Mouse (Mus musculus) liver, embryonic 11.5 days (tissue): ENCODE data around the gene Celf2. TPM values are rescaled to one million over a fixed set of nuclear protein-coding genes. Genes with fewer than 3 reads are reported as not detected.

Experiments used
- ATAC-seq: fragments of 200-750 bp; cut with Nextera tagmentation; replicated peaks from 2 replicates; pipeline ENCODE4 v1.8.0; 2017; ENCODE audit warnings: moderate number of reproducible peaks, mild to moderate bottlenecking, moderate TSS enrichment, moderate library complexity; ENCODE audit not compliant: low FRiP score
- DNase-seq: peaks from one replicate; pipeline ENCODE4 v3.0.0-alpha.2; 2017; ENCODE audit warnings: low spot score
- H3K27ac ChIP-seq: fragments of 300-500 bp; sonication (generic); 2 replicates; pipeline ENCODE4 v1.5.1; 2014; ENCODE audit warnings: mild to moderate bottlenecking, low read depth, low read length, control low read depth
- H3K27me3 ChIP-seq: fragments of 300-500 bp; sonication (generic); replicated peaks from 2 replicates; pipeline ENCODE4 v1.6.1; 2014; ENCODE audit warnings: low read length, mixed read lengths; ENCODE audit not compliant: control insufficient read depth, insufficient read depth
- H3K36me3 ChIP-seq: fragments of 300-500 bp; sonication (generic); 2 replicates; pipeline ENCODE4 v1.6.1; 2014; ENCODE audit warnings: mild to moderate bottlenecking, low read length, moderate library complexity, mixed read lengths; ENCODE audit not compliant: control insufficient read depth, insufficient read depth
- H3K4me1 ChIP-seq: fragments of 300-500 bp; sonication (generic); replicated peaks from 2 replicates; pipeline ENCODE4 v1.6.1; 2014; ENCODE audit warnings: low read length, mixed read lengths; ENCODE audit not compliant: control insufficient read depth, insufficient read depth
- H3K4me2 ChIP-seq: fragments of 300-500 bp; sonication (generic); 2 replicates; pipeline ENCODE4 v1.6.1; 2014; ENCODE audit warnings: mild to moderate bottlenecking, control low read depth, moderate library complexity
- H3K4me3 ChIP-seq: fragments of 300-500 bp; sonication (generic); 2 replicates; pipeline ENCODE4 v1.5.1; 2014; ENCODE audit warnings: low read depth, low read length, control low read depth
- H3K9ac ChIP-seq: fragments of 300-500 bp; sonication (generic); 2 replicates; pipeline ENCODE4 v1.6.1; 2014; ENCODE audit warnings: low read depth, low read length, control low read depth
- H3K9me3 ChIP-seq: fragments of 300-500 bp; sonication (generic); 2 replicates; pipeline ENCODE4 v1.6.1; 2016; ENCODE audit warnings: low read length, inconsistent platforms, mixed read lengths; ENCODE audit not compliant: control insufficient read depth
- WGBS: fragments of 180-500 bp; shearing (Covaris S2); extraction: QIAGEN DNeasy Blood & Tissue Kit; methylation state at CpG from one replicate; pipeline ENCODE4 v1.1.7; 2014; 5-methylcytosine and 5-hydroxymethylcytosine counted together
- polyA plus RNA-seq: library from polyadenylated mRNA; unstranded; fragments of >200 nt; fragmentation: Nextera tagmentation; extraction: Ambion mirVana; gene quantifications from 2 replicates; pipeline ENCODE4 v1.2.1, GENCODE M21; 2014

Gene Celf2
- polyA plus RNA-seq, 1 experiment from 2014 or later, result 21.1 TPM

GRCm38 (mm10) chr2:7242139-7242538 lies 267.2 kb downstream of the Celf2 start:
- Histone ChIP-seq H3K27me3 (no peaks in the 10 kb centered on the region), H3K4me1 (no peaks in the 10 kb centered on the region), H3K27ac (no peak overlapping the region), H3K9me3 (no peaks in the 10 kb centered on the region), H3K9ac (no peak overlapping the region), H3K4me3 (no peak overlapping the region), H3K36me3 (no peaks in the 10 kb centered on the region), H3K4me2 (no peak overlapping the region)
- ATAC-seq (no peak), DNase-seq (no peak)
- WGBS, result 48% methylated on average over 1 of the region's 1 CpGs

GRCm38 (mm10) chr2:7241523-7241941 lies 267.8 kb downstream of the Celf2 start:
- no peak for DNase-seq

GRCm38 (mm10) chr2:7237283-7237682 lies 272.1 kb downstream of the Celf2 start:
- no peak overlapping the region for H3K9ac ChIP-seq
- WGBS, result 60% methylated on average over 4 of the region's 4 CpGs
- H3K27ac ChIP-seq, result no peak overlapping the region
- H3K36me3 ChIP-seq, result no peaks in the 10 kb centered on the region
- no peak overlapping the region for H3K4me2 ChIP-seq
- ATAC-seq (no peak), DNase-seq (no peak)
- no peaks in the 10 kb centered on the region for H3K27me3 ChIP-seq
- H3K4me3 ChIP-seq, result no peak overlapping the region
- H3K9me3 ChIP-seq, result no peaks in the 10 kb centered on the region
- no peaks in the 10 kb centered on the region for H3K4me1 ChIP-seq

More at GRCm38 (mm10) chr2:7241523-7241941, 267.8 kb downstream of the Celf2 start:
- WGBS, result 87% methylated on average over 4 of the region's 4 CpGs
- Histone ChIP-seq H3K4me2 (no peak overlapping the region), H3K9me3 (no peaks in the 10 kb centered on the region), H3K27me3 (no peaks in the 10 kb centered on the region), H3K4me1 (no peaks in the 10 kb centered on the region), H3K36me3 (no peaks in the 10 kb centered on the region), H3K27ac (no peak overlapping the region), H3K9ac (no peak overlapping the region), H3K4me3 (no peak overlapping the region)
- ATAC-seq, result no peak

GRCm38 (mm10) chr2:7236452-7236851 lies 272.9 kb downstream of the Celf2 start:
- 89% methylated on average over 3 of the region's 3 CpGs for WGBS

GRCm38 (mm10) chr2:7235059-7235741 lies 274.2 kb downstream of the Celf2 start:
- Histone ChIP-seq H3K27me3 (no peaks in the 10 kb centered on the region), H3K4me3 (no peak overlapping the region), H3K9me3 (no peaks in the 10 kb centered on the region), H3K4me1 (no peaks in the 10 kb centered on the region), H3K36me3 (no peaks in the 10 kb centered on the region), H3K27ac (no peak overlapping the region), H3K4me2 (no peak overlapping the region), H3K9ac (no peak overlapping the region)
- DNase-seq, result no peak
- no peak for ATAC-seq
- 84% methylated on average over 4 of the region's 4 CpGs for WGBS

More at GRCm38 (mm10) chr2:7236452-7236851, 272.9 kb downstream of the Celf2 start:
- Histone ChIP-seq H3K27ac (no peak overlapping the region), H3K36me3 (no peaks in the 10 kb centered on the region), H3K9me3 (no peaks in the 10 kb centered on the region), H3K27me3 (no peaks in the 10 kb centered on the region), H3K4me1 (no peaks in the 10 kb centered on the region), H3K4me2 (no peak overlapping the region), H3K4me3 (no peak overlapping the region), H3K9ac (no peak overlapping the region)
- ATAC-seq (no peak), DNase-seq (no peak)

GRCm38 (mm10) chr2:7234587-7234986 lies 274.8 kb downstream of the Celf2 start:
- WGBS, result 88% methylated on average over 7 of the region's 7 CpGs
- Histone ChIP-seq H3K36me3 (no peaks in the 10 kb centered on the region), H3K4me3 (no peak overlapping the region), H3K4me2 (no peak overlapping the region), H3K4me1 (no peaks in the 10 kb centered on the region), H3K9me3 (no peaks in the 10 kb centered on the region), H3K27me3 (no peaks in the 10 kb centered on the region), H3K9ac (no peak overlapping the region), H3K27ac (no peak overlapping the region)
- DNase-seq (no peak), ATAC-seq (no peak)

- Histone ChIP-seq H3K36me3 (no peaks in the 10 kb centered on the region), H3K27ac (no peak overlapping the region), H3K4me3 (no peak overlapping the region), H3K9me3 (no peaks in the 10 kb centered on the region), H3K27me3 (no peaks in the 10 kb centered on the region), H3K4me2 (no peak overlapping the region), H3K9ac (no peak overlapping the region), H3K4me1 (no peaks in the 10 kb centered on the region)
- ATAC-seq (no peak), DNase-seq (no peak)
- 75% methylated on average over 2 of the region's 2 CpGs for WGBS
These were observed 276.0 kb downstream of the Celf2 start for GRCm38 (mm10) chr2:7233411-7233810.

- no peak for ATAC-seq
- H3K36me3 ChIP-seq, result no peaks in the 10 kb centered on the region
- H3K4me3 ChIP-seq, result no peak overlapping the region
- H3K27ac ChIP-seq, result no peak overlapping the region
- H3K9ac ChIP-seq, result no peak overlapping the region
- WGBS, result 75% methylated on average over 7 of the region's 7 CpGs
- no peak overlapping the region for H3K4me2 ChIP-seq
- H3K9me3 ChIP-seq, result no peaks in the 10 kb centered on the region
- H3K27me3 ChIP-seq, result no peaks in the 10 kb centered on the region
- DNase-seq, result no peak
- no peaks in the 10 kb centered on the region for H3K4me1 ChIP-seq
These were observed 282.6 kb downstream of the Celf2 start for GRCm38 (mm10) chr2:7226785-7227184.

- Histone ChIP-seq H3K4me1 (no peaks in the 10 kb centered on the region), H3K27me3 (no peaks in the 10 kb centered on the region), H3K4me2 (no peak overlapping the region), H3K27ac (no peak overlapping the region), H3K36me3 (no peaks in the 10 kb centered on the region), H3K4me3 (no peak overlapping the region), H3K9ac (no peak overlapping the region), H3K9me3 (no peaks in the 10 kb centered on the region)
- 69% methylated on average over 3 of the region's 3 CpGs for WGBS
- DNase-seq (no peak), ATAC-seq (no peak)
These were observed 284.9 kb downstream of the Celf2 start for GRCm38 (mm10) chr2:7224346-7225071.
